Mouse (Mus musculus): ENCODE measurements around the gene Kidins220. TPM values are rescaled to one million over a fixed set of nuclear protein-coding genes. Genes with fewer than 3 reads are reported as not detected.

Kidins220 gene
- polyA plus RNA-seq, 1 experiment from 2014 or later = 21.8 TPM

DNA sequence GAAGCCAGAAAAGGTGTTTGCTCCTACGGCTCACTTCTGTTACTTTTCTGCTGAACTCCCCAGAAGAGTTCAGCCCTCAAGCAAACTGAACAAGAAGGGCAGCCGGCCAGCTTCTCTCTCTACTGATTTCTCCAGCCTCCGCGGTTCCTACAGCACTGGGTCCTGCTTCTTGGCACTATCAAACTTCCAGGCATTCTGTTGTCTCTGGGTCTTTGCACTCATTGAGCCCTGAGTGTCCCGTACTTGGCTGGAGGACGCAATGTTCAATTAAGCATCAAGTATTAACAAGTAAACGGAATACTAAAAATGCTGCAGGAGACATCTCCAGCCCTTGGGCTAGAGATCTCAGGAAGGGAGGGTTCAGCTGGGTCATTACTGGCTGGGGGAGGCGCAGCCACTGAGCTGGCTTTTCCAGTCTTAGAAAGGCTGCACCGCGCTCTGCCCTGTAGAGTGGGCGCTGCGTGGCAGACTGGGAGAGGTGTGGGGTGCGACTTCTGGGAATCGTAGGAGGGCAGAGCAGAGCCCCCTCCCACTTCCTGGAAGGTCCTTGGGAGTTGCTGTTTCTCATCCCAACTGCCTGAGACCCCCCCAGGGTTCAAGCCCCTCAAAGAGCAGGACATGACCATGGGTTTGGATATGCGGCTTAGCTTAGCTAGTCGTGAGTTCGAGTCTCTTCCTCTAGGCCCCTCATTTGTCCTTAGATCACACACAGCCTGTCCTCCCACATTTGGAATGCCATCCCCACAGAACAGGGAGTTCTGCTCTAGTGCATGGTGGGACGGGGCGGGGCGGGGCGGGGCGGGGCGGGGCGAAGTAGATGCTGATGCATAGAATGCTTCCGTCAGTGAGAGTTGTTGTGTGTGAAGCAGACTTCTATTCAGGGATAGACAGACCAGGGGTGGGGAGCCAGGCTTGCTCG lies 108.8 kb downstream of the Kidins220 start:
- Histone ChIP-seq H3K36me3 (no peaks in the 10 kb centered on the region), H3K27me3 (replicated peaks) (no peaks in the 10 kb centered on the region), H3K9me3 (no peaks in the 10 kb centered on the region), H3K9ac (no peak overlapping the region), H3K4me3 (replicated peaks) (no peak overlapping the region), H3K4me2 (replicated peaks) (peak overlapping the region; percentile 24), H3K4me1 (replicated peaks) (no peaks in the 10 kb centered on the region), H3K27ac (no peak overlapping the region)
- WGBS = 42% methylated on average over 26 of the region's 26 CpGs
- ATAC-seq = peak; percentile 63

DNA sequence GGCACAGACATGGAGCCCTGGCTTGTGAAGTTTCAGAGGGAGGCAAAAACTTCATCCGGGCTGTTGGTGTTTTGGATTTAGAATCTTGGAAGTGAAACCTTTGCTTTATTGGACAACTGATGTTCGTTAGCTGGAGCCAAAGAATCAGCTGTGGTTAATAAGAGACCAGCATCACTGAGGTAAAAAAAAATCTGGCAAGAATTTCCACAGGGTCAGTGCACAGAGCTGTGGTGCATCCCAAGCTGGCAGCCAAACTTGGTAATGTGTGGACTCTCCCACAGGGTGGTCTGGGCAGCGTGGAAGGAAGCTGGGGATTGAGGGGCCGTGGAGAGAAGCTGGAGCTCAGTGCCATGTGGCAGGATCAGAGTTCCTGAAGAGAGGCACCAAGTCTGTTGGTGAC lies 112.2 kb downstream of the Kidins220 start:
- Histone ChIP-seq H3K4me3 (replicated peaks) (no peak overlapping the region), H3K9ac (no peak overlapping the region), H3K9me3 (no peaks in the 10 kb centered on the region), H3K4me2 (replicated peaks) (no peak overlapping the region), H3K27me3 (replicated peaks) (no peaks in the 10 kb centered on the region), H3K4me1 (replicated peaks) (no peaks in the 10 kb centered on the region), H3K36me3 (no peaks in the 10 kb centered on the region), H3K27ac (no peak overlapping the region)
- ATAC-seq = no peak
- WGBS = 81% methylated on average over 4 of the region's 4 CpGs

- H3K9me3 ChIP-seq = no peaks in the 10 kb centered on the region
- no peak overlapping the region for H3K4me3 ChIP-seq (replicated peaks)
- H3K27ac ChIP-seq = no peak overlapping the region
- no peak overlapping the region for H3K9ac ChIP-seq
- peaks cover 13% of the 10 kb centered on the region; the same call in 1 of the 2 replicates for H3K4me1 ChIP-seq (replicated peaks)
- ATAC-seq = no peak
- H3K36me3 ChIP-seq = no peaks in the 10 kb centered on the region
- no peaks in the 10 kb centered on the region for H3K27me3 ChIP-seq (replicated peaks)
- WGBS = 17% methylated on average over 1 of the region's 1 CpGs
- no peak overlapping the region for H3K4me2 ChIP-seq (replicated peaks)
Measured at GRCm38 (mm10) chr12:25089433-25089832, 114.7 kb downstream of the Kidins220 start.

DNA sequence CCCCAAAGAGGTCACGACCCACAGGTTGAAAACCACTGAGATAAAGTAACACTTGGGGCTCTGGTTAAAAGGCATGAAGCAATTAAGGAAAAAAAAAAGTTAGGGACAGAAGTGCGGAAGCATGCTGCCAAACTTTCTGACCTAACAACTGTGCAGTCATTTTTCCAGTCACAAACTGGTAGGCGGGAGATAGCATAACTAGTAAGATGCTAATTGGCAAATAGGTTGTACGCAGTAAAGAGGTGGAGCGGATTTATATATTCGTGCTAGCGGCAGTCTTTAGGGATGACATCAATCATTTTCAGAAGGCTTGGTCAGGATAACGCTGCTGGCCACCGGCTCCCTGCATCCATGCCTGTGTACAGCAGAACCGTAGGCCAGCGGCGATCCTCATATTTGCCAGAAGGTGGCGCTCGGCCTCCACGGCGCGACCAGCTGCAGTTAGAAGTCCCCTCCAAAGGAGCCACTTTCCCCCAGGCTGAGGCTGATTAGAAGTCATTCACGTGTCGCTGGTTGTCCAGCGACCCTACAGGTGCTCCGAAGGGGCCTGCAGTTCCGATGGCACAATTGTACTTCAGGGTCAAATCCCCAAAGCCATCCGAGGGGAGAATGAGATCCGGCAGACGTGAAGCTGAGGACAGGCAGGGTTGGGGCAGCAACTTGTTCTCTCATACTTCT lies 117.4 kb downstream of the Kidins220 start:
- no peaks in the 10 kb centered on the region for H3K9me3 ChIP-seq
- H3K4me1 ChIP-seq (replicated peaks) = peaks cover 13% of the 10 kb centered on the region; the same call in 1 of the 2 replicates
- peak overlapping the region; percentile 69 for H3K27ac ChIP-seq
- H3K4me2 ChIP-seq (replicated peaks) = peak overlapping the region; percentile 69
- peak; percentile 55 for ATAC-seq
- H3K4me3 ChIP-seq (replicated peaks) = peak overlapping the region; percentile 32
- H3K27me3 ChIP-seq (replicated peaks) = no peaks in the 10 kb centered on the region
- H3K36me3 ChIP-seq = no peaks in the 10 kb centered on the region
- peak overlapping the region; percentile 51 for H3K9ac ChIP-seq
- WGBS = 8% methylated on average over 25 of the region's 25 CpGs

DNA sequence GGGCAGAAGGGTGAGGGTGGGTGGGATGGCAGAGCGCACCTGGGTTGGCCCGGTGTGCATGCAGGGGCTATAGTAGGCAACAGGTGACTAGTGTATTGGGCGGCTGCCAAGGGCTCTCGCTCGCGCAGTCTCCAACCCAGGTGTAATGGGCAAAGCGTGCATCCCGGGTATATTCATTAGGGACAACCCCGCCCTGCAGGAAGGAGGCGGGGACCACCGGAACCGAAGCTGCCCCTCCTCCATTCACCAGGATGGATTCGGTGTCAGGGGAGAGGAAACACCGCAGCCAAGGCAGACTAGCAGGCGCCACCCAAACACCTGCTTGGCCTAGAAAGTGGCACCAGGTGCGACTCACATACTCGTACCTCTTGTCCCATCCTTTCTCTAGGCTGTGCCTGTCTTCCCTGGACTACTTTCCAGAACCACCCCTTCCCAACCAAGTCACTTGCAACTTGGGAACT lies 118.1 kb downstream of the Kidins220 start:
- no peaks in the 10 kb centered on the region for H3K36me3 ChIP-seq
- no peaks in the 10 kb centered on the region for H3K9me3 ChIP-seq
- H3K4me2 ChIP-seq (replicated peaks) = peak overlapping the region; percentile 69
- peak overlapping the region; percentile 32 for H3K4me3 ChIP-seq (replicated peaks)
- peak; percentile 57 for ATAC-seq
- peak overlapping the region; percentile 69 for H3K27ac ChIP-seq
- H3K27me3 ChIP-seq (replicated peaks) = no peaks in the 10 kb centered on the region
- H3K4me1 ChIP-seq (replicated peaks) = peaks cover 16% of the 10 kb centered on the region; the same call in 1 of the 2 replicates
- 3% methylated on average over 17 of the region's 17 CpGs for WGBS
- H3K9ac ChIP-seq = peak overlapping the region; percentile 51

GRCm38 (mm10) chr12:25093241-25093774 lies 118.6 kb downstream of the Kidins220 start:
- Histone ChIP-seq H3K27me3 (replicated peaks) (no peaks in the 10 kb centered on the region), H3K27ac (peak overlapping the region; percentile 69), H3K9ac (peak overlapping the region; percentile 51), H3K36me3 (no peaks in the 10 kb centered on the region), H3K9me3 (no peaks in the 10 kb centered on the region), H3K4me3 (replicated peaks) (peak overlapping the region; percentile 32), H3K4me2 (replicated peaks) (peak overlapping the region; percentile 69), H3K4me1 (replicated peaks) (peaks cover 17% of the 10 kb centered on the region; the same call in 1 of the 2 replicates)
- no peak for ATAC-seq
- 17% methylated on average over 11 of the region's 11 CpGs for WGBS

- H3K27me3 ChIP-seq (replicated peaks) = no peaks in the 10 kb centered on the region
- under 1% methylated on average over 22 of the region's 22 CpGs for WGBS
- peak overlapping the region; percentile 67 for H3K4me3 ChIP-seq (replicated peaks)
- H3K27ac ChIP-seq = peak overlapping the region; percentile 73
- ATAC-seq = no peak
- peak overlapping the region; percentile 76 for H3K9ac ChIP-seq
- H3K4me1 ChIP-seq (replicated peaks) = peaks cover 19% of the 10 kb centered on the region; the same call in 1 of the 2 replicates
- peak overlapping the region; percentile 90 for H3K4me2 ChIP-seq (replicated peaks)
- H3K36me3 ChIP-seq = no peaks in the 10 kb centered on the region
- no peaks in the 10 kb centered on the region for H3K9me3 ChIP-seq
Measured at GRCm38 (mm10) chr12:25094621-25095521, 120.1 kb downstream of the Kidins220 start.

- Histone ChIP-seq H3K27ac (peak overlapping the region; percentile 73), H3K27me3 (replicated peaks) (no peaks in the 10 kb centered on the region), H3K9ac (peak overlapping the region; percentile 76), H3K4me2 (replicated peaks) (peak overlapping the region; percentile 90), H3K4me3 (replicated peaks) (peak overlapping the region; percentile 67), H3K9me3 (no peaks in the 10 kb centered on the region), H3K36me3 (no peaks in the 10 kb centered on the region), H3K4me1 (replicated peaks) (peaks cover 19% of the 10 kb centered on the region; the same call in 1 of the 2 replicates)
- under 1% methylated on average over 19 of the region's 19 CpGs for WGBS
- ATAC-seq = no peak
Measured at GRCm38 (mm10) chr12:25095538-25095937, 120.8 kb downstream of the Kidins220 start.

DNA sequence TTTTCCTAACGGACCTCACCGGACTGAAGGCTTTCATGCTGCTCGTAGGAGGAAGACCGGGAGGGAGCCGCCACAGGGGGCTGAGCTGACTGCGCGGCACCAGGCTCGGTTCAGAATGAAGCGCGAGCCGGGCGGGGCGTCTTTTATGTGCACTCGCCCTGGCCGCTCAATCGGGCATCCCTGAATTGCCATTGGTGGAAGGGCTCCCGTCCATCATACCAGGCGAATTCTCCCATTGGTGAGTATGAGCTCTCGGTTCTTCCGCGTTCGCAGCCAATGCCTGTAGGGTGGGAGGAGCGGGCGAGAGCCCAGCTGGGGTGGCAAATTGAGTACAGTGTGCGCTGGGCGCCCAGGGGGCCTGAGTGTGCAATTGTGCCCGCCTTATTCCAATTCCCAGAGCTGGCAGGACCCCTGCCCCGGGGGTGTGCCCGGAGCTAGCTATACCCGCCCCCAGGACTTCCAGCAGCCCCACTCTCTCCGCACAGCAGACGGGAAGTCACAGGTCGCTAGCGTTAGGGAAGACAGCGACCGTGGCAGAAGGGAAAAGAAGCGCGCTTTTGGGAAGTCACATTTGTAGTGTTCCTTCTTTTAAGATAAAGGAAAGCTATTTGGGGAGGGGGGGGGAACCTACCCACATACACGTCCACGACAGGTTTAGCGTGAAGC lies 121.4 kb downstream of the Kidins220 start:
- WGBS = under 1% methylated on average over 41 of the region's 41 CpGs
- peak overlapping the region; percentile 90 for H3K4me2 ChIP-seq (replicated peaks)
- H3K9me3 ChIP-seq = no peaks in the 10 kb centered on the region
- no peaks in the 10 kb centered on the region for H3K36me3 ChIP-seq
- H3K27ac ChIP-seq = peak overlapping the region; percentile 97
- H3K4me1 ChIP-seq (replicated peaks) = peaks cover 22% of the 10 kb centered on the region
- peak; percentile 82 for ATAC-seq
- H3K27me3 ChIP-seq (replicated peaks) = no peaks in the 10 kb centered on the region
- H3K4me3 ChIP-seq (replicated peaks) = peak overlapping the region; percentile 67
- H3K9ac ChIP-seq = peak overlapping the region; percentile 76

- Histone ChIP-seq H3K27ac (peak overlapping the region; percentile 97), H3K4me2 (replicated peaks) (peak overlapping the region; percentile 90), H3K36me3 (no peaks in the 10 kb centered on the region), H3K9me3 (no peaks in the 10 kb centered on the region), H3K4me1 (replicated peaks) (peaks cover 25% of the 10 kb centered on the region), H3K9ac (peak overlapping the region; percentile 63), H3K4me3 (replicated peaks) (peak overlapping the region; percentile 67), H3K27me3 (replicated peaks) (no peaks in the 10 kb centered on the region)
- WGBS = 4% methylated on average over 15 of the region's 15 CpGs
- no peak for ATAC-seq
Measured at GRCm38 (mm10) chr12:25096640-25097051, 121.9 kb downstream of the Kidins220 start.

DNA sequence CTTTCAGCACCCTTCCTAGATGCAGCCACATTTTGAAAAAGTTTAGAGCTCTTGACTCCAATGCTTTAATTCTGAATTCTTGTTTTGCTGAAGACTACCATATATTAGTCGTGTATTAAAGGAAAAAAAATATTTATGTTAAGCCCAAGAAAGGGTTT lies 122.2 kb downstream of the Kidins220 start, which contains the start of gene Id2:
Gene Id2, minus strand, starts transcription at position 89 of the 158 bp plus-strand sequence.
- H3K4me1 ChIP-seq (replicated peaks) = peaks cover 25% of the 10 kb centered on the region
- WGBS = 2% methylated on average over 1 of the region's 1 CpGs

More for the DNA sequence above, 122.2 kb downstream of the Kidins220 start, which contains the start of gene Id2:
- Histone ChIP-seq H3K27ac (peak within 1 kb of the TSS; percentile 97), H3K4me2 (replicated peaks) (peak within 1 kb of the TSS; percentile 90), H3K36me3 (no peaks in the 10 kb centered on the region), H3K9ac (peak within 1 kb of the TSS; percentile 63), H3K9me3 (no peaks in the 10 kb centered on the region), H3K4me3 (replicated peaks) (peak within 1 kb of the TSS; percentile 67), H3K27me3 (replicated peaks) (no peaks in the 10 kb centered on the region)
- ATAC-seq = no peak

Data from intestine, embryonic 15.5 days (tissue).